Mouse (Mus musculus) G1E-ER4 (cell line): ENCODE data around the gene Hipk2. TPM values are rescaled to one million over a fixed set of nuclear protein-coding genes. Genes with fewer than 3 reads are reported as not detected.

Experiments used
- GATA1 ChIP-seq: IDR thresholded peaks from one replicate; pipeline ENCODE4 v1.8.0; 2012; ENCODE audit warnings: low read length, inconsistent platforms
- polyA plus RNA-seq: library from polyadenylated mRNA; stranded (reverse); fragments of >175 nt; gene quantifications from 2 replicates; pipeline ENCODE4 v1.2.3, GENCODE M21; 2012

Gene Hipk2
- polyA plus RNA-seq, 1 experiment: 40.6 TPM

DNA sequence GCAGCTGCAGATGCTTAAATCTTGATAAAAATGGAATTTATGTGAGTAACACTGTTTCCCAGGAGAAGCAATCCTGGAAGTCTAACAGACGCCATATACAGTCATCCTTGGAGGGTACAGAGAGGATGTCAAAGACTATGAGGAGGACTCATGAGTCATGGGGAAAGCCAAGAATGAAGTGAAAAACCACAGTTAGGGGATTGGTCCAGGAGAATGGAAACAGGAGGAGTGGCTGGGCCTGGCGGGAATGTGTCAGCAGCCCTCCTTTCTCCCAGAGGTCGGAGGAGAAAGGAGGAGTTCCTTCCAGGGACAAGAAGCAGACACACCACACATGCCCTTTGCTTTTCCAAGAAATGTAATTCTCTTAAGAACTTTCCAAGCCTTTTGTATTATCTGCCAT is 46.5 kb downstream of the Hipk2 start:
- TF ChIP-seq GATA1: no peak

DNA sequence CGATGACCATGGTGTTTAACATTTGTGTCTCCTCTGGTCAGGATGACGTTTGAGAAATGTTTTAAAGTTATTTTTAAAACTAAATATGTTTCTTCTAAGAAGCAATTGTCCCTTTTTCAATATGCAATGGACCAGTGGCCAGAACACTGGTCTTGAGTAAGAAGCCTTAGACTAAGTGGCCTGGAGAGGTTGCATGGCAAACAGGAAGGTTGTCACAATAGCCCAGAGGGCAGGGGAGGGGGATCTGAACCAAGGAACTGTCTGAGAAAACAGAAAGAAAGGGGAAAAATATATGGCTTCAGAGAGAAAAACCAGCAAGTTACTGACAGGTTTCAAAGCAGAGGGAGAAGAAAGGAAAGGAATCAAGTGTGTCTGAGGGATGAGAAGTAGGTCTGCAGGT is 47.8 kb downstream of the Hipk2 start:
- TF ChIP-seq GATA1: no peak

DNA sequence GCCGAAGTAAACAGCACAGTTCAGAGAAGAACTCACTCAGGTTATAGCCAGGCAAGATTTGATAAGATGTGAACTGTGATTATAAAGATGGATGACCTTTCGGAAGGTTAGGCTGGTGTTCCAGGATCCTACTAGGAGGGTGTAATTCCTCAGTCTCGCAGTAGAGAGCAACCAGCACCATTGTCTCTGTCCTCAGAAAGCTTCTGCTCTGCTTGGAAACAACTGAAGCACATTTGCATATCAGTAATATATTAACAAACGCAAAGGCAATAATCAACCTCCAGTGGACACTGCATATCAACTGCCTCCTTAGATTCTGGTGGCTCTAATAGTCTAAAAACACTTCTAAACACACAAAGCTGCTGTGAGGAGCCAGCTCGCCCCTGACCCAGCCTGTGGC is 48.5 kb downstream of the Hipk2 start:
- no peak for TF ChIP-seq GATA1

DNA sequence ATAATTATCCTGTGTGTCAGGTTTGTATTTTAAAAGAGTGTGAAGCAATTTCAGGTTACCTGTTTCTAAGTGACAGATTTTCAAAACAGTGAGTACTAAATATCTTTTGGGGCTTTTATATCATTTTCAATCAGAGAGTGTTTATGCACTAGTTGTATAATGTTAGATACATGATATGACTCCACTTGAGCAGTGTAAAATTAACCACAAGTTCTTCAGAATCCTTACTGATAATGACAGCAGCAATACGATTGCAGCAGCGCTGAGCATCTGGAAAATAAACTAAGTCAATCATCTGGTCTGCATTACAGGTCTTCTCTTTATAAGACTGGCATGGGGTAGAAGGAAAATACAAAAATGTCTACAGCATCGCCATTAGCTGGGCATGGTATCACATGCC is 49.1 kb downstream of the Hipk2 start:
- TF ChIP-seq GATA1: no peak

DNA sequence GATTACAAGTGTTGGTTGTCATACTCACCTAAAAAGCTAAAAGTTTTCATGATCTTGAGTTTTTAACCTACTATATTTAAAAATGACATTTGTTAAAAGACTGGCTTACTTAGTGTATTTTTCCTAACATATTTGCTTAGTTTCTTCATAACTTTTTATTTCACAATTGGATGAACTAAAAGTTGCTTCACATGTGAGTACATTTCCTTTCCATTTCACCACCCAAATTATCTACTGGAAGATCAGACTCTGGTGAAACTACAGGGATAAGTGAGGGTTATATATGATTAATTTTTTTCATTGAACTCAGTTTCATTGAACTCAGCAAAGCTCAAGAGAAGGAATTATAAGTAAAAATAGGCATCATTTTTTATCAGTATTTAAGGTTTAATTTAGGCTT is 50.1 kb downstream of the Hipk2 start:
- no peak for TF ChIP-seq GATA1

DNA sequence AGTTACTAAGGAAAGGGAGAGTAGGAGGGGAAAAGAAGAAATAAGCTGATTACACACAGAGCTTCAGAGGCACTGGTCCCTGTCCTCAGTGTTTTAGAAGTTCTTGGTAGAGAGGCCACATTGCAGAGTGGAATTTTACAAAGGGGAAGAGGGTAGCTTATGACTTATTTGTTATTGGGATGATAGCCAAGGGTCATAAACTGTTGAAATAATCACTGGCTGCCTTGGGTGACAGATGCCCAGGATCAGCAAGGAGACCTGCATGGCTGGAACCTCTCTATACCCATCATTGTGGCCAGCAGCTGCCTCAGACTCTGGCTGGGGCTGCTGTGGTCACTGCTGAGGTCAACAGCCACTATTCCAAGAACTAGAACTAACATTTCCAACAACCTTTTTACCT is 52.1 kb downstream of the Hipk2 start:
- TF ChIP-seq GATA1: no peak

DNA sequence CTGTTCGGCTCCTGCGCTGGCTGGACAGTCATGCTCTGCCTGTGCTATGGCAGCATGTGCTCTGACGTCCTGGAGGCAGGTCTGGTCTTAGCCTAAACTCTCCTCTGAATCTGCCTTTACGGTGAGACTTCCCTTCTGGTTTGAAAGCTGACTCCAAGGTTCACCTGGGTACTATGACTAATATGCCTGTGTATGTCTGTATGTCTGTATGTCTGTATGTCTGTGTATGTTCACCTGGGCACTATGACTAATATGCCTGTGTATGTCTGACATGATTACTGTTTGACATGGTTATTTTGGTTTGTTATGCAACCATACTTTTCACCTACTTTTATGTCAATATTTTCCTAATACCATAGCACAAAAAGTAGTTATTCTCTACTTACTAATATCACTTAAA is 52.8 kb downstream of the Hipk2 start:
- TF ChIP-seq GATA1: no peak

DNA sequence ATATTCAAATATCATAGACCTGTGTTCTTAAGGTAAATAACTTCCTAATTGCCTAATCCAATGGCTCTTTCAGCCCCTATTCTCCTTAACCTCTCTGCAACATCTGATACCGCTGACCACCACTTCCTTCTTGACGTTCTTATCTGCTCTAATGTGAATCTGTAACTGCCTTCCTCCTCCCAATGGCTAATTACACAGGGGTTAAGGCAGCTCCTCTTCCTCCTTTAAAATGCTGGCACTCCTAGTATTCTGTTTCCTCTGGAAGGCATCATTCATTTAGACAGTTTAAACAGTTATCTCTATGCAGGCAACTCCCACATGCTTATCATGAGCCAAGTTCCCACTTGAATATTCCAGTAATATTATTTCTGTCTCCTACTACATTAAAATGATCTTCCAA is 54.3 kb downstream of the Hipk2 start:
- peak; percentile 30 for TF ChIP-seq GATA1

DNA sequence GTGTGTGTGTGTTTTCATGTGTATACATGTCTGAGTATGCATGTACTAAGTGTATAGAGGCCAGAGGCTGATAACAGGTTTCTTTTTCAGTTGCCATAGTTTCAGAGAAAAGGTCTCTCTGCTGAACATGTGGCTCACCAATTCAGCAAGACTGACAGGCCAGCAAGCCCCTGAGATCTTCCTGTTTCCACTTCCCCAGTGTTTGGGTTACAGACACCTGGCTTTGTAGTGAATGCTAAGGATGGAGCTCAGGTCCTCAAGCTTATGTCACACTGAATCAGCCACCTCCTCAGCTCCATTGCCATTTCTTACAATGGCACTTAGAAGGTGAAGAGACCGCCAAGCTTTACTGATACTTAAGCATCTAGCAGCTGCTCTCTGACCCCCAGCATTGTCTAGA is 55.1 kb downstream of the Hipk2 start:
- TF ChIP-seq GATA1: no peak

DNA sequence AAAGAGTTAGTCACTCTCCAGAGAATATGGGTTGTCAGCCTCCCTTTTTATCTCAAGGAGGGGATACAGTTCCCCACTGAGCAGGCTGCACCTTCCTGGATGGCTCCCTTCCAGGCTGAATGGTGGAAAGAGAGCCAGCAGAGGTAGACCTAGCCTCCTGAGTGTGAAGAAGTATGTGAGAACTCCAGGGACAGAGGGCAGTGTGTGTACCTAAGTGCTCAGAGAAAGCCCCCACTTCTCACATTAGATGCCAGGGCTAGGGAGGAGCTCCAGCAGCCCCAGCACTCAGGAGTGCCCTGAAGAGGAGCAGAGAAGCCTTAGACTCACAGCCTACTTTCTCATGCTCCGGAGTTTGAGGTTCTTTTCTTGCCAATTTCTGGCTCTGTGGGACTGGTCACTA is 59.7 kb downstream of the Hipk2 start:
- TF ChIP-seq GATA1: no peak

DNA sequence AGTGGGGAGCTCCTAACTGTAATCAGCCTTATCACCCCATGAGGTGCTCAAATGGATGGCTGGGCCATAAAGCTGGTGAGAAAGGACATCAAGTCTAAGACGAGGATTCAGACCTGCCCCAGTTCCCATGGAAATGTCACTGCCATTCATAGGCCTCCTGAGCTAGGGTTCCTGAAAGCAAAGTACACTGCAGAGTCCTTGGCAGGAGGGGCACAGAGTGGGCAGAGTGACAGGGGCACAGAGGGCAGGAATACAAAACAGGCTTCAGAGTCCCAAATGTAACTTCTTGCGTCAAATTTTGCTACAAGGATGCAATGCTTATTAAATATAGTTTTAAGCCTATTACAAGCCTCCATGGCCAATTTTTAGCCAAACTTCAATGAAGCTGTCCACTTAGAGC is 60.4 kb downstream of the Hipk2 start:
- TF ChIP-seq GATA1: no peak

DNA sequence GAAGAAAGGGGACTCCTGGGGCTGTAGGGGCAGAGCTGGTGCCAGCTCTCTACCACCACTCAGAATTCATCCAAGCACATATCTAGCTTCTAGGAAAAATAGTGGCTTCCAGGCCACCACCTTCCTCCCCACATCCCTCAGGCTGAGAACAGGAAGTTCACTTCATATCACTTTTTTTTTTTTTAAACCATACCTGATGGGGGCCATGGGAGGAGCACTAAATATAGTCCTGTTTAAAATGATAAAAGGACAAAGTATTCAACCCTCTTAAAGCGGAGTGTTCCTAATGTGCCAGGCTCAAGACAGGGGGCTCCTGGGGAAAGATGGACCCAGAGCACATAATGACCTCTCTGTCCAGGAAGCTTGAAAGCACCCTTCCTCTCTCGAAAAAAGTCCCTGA is 61.3 kb downstream of the Hipk2 start:
- no peak for TF ChIP-seq GATA1

DNA sequence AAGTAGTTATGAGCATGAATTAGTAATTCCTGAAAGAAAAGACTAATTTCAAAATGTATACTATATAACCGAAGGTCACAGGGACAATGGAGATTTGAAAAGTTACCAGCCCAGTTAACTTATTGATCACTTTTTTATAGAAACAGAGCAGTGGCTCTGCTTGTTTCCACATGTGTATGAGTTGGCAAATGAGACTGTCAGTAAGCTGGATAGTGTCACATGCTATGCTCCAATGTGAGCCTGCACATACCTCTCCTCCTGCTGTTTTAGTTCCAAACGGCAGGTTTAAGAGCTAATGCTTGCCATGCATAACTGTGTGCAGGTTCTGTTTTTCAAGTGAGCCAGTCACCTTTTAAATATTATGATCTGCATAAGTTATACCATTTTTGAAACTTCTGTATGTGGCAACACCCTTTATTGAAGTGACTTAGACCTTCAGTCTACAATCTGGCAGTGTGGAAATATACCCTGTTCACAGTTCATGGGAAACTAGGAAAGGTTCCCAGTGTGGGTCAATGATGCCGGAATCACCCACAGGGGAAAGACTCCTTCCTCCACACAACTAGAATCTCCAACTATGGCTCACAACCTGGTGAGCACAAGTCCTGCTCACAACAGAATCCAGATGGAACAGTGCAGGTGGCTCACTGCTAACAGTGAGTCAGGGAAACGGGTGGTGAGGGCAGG is 64.4 kb downstream of the Hipk2 start:
- no peak for TF ChIP-seq GATA1

DNA sequence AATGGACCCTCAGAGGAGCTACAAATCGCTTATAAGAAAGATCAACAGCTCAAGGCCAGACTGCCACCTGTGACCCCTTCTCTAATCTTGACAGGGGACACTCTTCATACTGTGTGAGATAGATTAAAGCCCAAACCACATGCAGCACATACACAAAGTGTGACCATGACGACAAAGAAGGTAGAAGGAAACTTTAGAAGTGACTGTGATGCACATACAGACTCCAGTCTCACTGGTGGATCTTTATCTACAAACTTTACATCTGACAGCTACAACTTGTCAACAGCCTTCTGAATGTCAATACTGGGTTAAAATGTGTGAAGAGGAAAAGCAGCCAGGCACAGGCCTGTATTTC is 65.9 kb downstream of the Hipk2 start:
- no peak for TF ChIP-seq GATA1

DNA sequence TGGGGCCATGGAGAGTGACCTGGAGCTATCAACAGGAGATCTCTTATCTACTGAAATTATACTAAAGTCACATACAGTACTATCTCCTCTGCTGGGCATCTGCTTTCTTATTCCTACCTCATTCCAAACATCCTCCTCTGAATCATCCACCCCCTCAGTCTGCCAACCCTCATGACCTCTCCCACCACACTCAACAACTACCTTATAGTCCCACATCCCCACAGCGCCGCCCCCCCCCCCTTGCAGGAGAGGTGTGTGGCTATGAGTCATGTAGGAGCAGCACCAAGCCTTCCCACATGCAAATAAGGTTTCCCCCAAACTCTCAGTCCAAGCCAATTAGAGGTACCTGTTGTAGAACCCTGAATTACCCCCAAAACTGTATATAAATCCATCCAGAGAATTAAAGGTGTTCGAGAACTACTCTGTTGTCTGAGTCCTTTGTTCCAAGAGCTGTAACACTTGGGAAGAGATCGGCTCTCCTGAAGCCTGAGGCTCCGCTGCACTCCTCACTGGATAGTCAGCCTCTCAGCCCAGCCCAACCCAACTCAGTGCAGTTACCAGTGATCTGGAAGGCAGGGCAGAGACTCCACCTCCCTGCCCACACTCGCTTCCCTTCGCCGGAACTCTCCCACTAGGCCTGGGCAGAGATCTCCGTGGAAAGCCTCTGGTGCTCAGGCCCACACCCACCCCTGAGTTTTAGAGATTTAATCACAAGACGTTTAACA is 66.4 kb downstream of the Hipk2 start:
- no peak for TF ChIP-seq GATA1

DNA sequence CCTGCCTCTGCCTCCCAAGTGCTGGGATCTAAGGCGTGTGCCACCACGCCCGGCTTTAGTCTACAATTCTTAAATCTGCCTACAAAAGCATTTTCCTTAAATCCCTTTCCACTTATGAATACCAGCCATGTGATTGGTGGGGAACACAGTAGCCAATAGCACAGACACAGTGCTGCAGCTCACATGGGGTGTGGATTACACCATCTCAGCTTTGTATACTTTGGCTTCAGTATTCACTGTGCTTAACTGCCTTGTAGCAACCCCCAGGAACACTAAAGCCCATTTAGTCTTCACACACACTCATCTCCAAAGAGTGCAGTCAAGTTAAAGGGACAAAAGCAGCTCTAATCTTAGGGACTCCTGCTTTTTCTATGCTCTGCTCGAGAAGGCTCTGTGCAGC is 67.6 kb downstream of the Hipk2 start:
- TF ChIP-seq GATA1: no peak

DNA sequence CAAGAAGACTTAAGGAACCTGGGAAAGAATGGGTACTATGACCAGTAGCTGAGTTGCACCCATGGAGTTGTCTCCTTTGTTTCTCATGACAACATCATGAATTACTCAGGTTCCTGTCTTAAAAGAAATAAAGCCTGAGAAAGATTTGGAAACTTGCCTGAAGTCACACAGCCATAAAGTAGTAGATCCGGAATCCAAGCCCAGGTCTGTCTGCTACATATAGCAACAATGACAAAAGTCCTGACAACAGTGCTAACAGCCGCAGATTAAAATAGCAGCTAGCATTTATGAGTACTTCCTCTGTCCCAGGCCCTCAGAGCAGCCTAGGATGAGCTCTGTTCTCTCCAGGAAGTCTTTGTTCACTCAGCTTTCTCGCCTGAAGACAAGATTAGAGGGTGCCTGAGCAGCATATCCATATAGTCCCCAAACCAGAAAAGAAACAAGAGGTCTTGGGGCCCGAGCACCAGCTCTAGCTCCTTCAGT is 69.0 kb downstream of the Hipk2 start:
- TF ChIP-seq GATA1: no peak

DNA sequence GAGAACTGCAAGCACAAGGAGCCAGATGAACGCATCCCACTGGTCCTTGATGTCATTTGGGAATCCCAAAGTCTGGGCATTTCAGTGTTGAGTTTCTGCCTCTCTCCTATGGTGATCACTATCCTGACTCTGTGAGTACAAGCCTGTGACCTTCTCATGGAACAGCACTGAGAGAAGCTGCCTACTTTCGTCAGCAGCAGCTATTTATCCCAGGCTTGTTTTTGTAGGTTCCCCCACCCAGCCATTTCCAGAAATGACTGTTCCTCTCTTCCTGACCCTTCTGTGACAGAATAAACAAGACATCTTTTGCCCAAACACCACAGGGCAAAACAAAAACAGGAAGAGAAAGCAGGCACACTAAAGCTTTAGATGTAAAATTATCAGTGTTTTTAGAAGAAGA is 70.4 kb downstream of the Hipk2 start:
- no peak for TF ChIP-seq GATA1

DNA sequence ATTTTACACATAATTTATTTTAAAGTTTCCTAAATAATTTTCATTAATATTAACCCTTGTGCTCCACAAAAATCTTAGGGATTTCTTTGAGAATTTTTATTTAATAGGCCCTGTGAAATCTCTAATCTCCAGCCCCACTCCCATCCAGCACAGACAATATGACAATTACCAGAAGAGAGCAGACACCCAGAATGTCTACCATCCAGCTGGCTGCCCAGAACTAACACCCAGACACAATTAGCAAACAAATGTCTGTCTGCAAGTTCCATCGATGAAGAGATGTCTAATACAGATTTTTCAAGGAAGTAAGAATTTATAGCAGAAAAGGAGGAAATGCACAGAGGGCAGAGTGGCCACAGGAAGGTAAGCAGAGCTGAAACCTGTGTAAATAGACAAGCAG is 74.7 kb downstream of the Hipk2 start:
- no peak for TF ChIP-seq GATA1
